Mouse (Mus musculus) gastrocnemius, postnatal 14 days (tissue): ENCODE data around the gene Atp5g2. TPM values are rescaled to one million over a fixed set of nuclear protein-coding genes. Genes with fewer than 3 reads are reported as not detected.

Experiments
- DNase-seq: peaks from one replicate; pipeline ENCODE4 v3.0.0; 2021; ENCODE audit warnings: mixed read lengths
- intact Hi-C: fragments of 180-260 bp; cut with DNase I; formaldehyde crosslinking; loops from one replicate; pipeline ENCODE4 v1.15.1; 2025; ENCODE audit warnings: low total_unique reads
- long read RNA-seq, 2 experiments: library from polyadenylated mRNA; stranded (forward); transcript quantifications; one replicate each; pipeline ENCODE4 v2.0.0; 2021
- total RNA-seq, 2 experiments: library from RNA; stranded (reverse); gene quantifications; 2 replicates each; pipeline ENCODE4 v1.2.3; 2021

Atp5g2 gene
- total RNA-seq: 10 to 100 TPM; 27.7 to 28.8 TPM
- long read RNA-seq, experiment 1, transcript Atp5g2-202 (5 exons, 731 nt): major isoform, 115 of 232 reads
- long read RNA-seq, experiment 1, partial matches to known transcripts: 0 of 232 reads
- long read RNA-seq, experiment 1, other reads (novel, unspliced or antisense): 117 of 232 reads
- long read RNA-seq, experiment 2, transcript Atp5g2-202 (5 exons, 731 nt): major isoform, 135 of 266 reads
- long read RNA-seq, experiment 2, partial matches to known transcripts: 2 of 266 reads
- long read RNA-seq, experiment 2, other reads (novel, unspliced or antisense): 128 of 266 reads

- DNase-seq: peak; percentile 46
- intact Hi-C loops: no loop called here
These were observed at the start of gene Atp5g2 for GRCm38 (mm10) chr15:102672215-102673071. TSS of gene Atp5g2 (minus strand) at chr15:102672352.

GRCm38 (mm10) chr15:102721016-102721898, 49.1 kb upstream of the Atp5g2 start:
- intact Hi-C loops: no loop called here
- DNase-seq: no peak

- intact Hi-C loops: no loop called here
These were observed 44.0 kb upstream of the Atp5g2 start for GRCm38 (mm10) chr15:102716132-102716531.

GRCm38 (mm10) chr15:102707736-102708269, 35.7 kb upstream of the Atp5g2 start:
- intact Hi-C loops: no loop called here
- DNase-seq: no peak

More at GRCm38 (mm10) chr15:102716132-102716531, 44.0 kb upstream of the Atp5g2 start:
- peak; percentile 66 for DNase-seq

GRCm38 (mm10) chr15:102705923-102706503, 33.9 kb upstream of the Atp5g2 start:
- no peak for DNase-seq
- intact Hi-C loops: no loop called here

- intact Hi-C loops: no loop called here
- DNase-seq: no peak
These were observed 33.2 kb upstream of the Atp5g2 start for GRCm38 (mm10) chr15:102705226-102705894.

GRCm38 (mm10) chr15:102704806-102705205, 32.7 kb upstream of the Atp5g2 start:
- intact Hi-C loops: no loop called here
- no peak for DNase-seq

GRCm38 (mm10) chr15:102702972-102703371, 30.8 kb upstream of the Atp5g2 start:
- DNase-seq: no peak
- intact Hi-C loops: no loop called here

GRCm38 (mm10) chr15:102698193-102698592, 26.0 kb upstream of the Atp5g2 start:
- peak; percentile 78 for DNase-seq
- intact Hi-C loops: loop anchor here (2.0 kb wide), 1 partner anchor 41 kb away; no protein-coding TSS in a partner anchor

- intact Hi-C loops: no loop called here
- DNase-seq: no peak
These were observed 24.7 kb upstream of the Atp5g2 start for GRCm38 (mm10) chr15:102696899-102697298.

- DNase-seq: peak; percentile 38
These were observed 21.4 kb upstream of the Atp5g2 start for GRCm38 (mm10) chr15:102693600-102693999.

GRCm38 (mm10) chr15:102692991-102693411, 20.8 kb upstream of the Atp5g2 start:
- peak; percentile 68 for DNase-seq
- intact Hi-C loops: no loop called here

More at GRCm38 (mm10) chr15:102693600-102693999, 21.4 kb upstream of the Atp5g2 start:
- intact Hi-C loops: no loop called here

- no peak for DNase-seq
- intact Hi-C loops: no loop called here
These were observed 20.2 kb upstream of the Atp5g2 start for GRCm38 (mm10) chr15:102692321-102692804.

GRCm38 (mm10) chr15:102685791-102686190, 13.6 kb upstream of the Atp5g2 start:
- no peak for DNase-seq
- intact Hi-C loops: no loop called here

- DNase-seq: no peak
- intact Hi-C loops: no loop called here
These were observed 11.5 kb upstream of the Atp5g2 start for GRCm38 (mm10) chr15:102683670-102684069.

- no peak for DNase-seq
- intact Hi-C loops: no loop called here
These were observed 4.2 kb upstream of the Atp5g2 start for GRCm38 (mm10) chr15:102676345-102676744.

GRCm38 (mm10) chr15:102673548-102673947, 1.4 kb upstream of the Atp5g2 start:
- DNase-seq: peak; percentile 39
- intact Hi-C loops: no loop called here

- peak; percentile 92 for DNase-seq
- intact Hi-C loops: no loop called here
These were observed 384 bp downstream of the Atp5g2 start for GRCm38 (mm10) chr15:102671721-102672214.
